Mouse (Mus musculus): ENCODE results near the gene Abcc5. TPM values are rescaled to one million over a fixed set of nuclear protein-coding genes. Genes with fewer than 3 reads are reported as not detected.
A peak's percentile ranks its signal among the peaks of the same experiment; 100 is the strongest.
"Not testable (repeated sequence)": the region's sequence is repeated elsewhere in the genome, so short reads cannot be mapped to it uniquely, and the experiment has no call there.

Gene Abcc5
- total RNA-seq, 2 experiments from 2014 or later, result 56.2 to 58.6 TPM

DNA sequence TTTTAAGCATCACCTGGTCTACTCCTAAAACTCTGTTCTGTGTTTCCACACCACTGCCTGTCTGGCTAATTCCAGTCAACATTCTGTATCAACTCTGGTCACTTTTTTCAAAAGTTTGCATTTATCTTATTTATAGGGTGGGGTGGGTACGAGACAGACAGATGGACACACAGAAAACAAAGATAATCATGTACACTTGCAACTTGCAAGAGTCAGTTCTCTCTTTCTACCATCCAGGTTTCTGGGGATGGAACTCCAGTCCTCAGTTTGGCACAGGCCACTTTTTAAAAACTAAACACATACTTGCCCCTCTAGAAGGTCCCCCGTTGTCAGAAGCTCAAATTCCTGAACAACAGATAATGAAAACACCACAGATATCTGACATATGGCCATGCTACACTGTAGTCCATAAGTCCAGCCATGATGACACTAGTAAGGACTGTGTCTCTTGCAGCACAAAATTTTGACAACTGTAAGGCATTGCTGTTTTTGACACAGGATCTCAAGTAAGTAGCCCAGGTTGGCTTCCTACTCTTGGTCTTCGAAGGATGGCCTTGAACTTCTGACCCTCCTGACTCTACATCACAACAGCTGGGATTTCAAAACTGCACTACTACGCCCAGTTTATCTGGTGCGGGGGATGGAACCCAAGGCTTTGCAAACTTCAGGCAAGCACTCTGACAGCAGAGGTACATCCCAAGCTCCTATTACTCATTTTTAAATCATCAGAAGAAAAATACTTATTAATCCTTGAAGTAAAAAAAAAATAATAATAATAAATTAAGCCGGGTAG lies 3.1 kb downstream of the Abcc5 start:
- no peak for DNase-seq

DNA sequence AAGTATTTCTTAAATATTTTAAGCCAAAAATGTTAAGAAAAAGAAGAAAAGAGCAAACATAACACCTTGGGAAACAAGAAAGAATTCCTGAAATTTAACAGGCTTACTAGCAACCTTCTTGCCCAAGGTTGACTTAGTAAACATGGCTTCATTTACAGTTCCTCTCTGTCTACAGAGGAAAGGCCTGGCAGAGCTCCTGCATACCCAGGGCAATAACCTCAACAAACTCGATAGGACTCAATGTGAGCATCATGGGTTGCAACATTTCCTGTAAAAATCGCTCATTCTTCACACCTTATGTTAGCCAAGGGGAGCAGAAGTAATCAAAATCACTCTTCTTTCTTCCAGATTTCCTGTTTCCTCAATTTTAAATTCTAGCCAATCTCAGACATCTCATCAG lies 8.1 kb downstream of the Abcc5 start:
- DNase-seq, result no peak

DNA sequence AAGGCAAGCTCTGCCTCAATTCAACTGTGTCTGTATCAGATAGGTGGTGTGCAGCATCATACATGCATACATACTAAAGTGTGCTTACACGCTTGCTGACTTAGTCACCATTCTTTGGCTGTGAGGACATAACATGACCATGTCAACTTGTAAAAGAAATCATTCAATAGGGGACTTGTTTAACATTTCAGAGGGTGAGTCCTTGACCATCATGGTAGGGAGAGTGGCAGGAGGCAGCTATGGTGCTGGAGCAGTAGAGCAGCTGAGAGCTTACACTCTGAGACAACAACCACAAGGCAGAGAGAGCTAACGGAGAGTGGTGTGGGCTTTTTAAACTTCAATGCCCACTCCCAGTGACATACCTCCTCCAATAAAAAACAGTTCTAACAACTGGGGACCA lies 9.9 kb downstream of the Abcc5 start:
- DNase-seq, result no peak

DNA sequence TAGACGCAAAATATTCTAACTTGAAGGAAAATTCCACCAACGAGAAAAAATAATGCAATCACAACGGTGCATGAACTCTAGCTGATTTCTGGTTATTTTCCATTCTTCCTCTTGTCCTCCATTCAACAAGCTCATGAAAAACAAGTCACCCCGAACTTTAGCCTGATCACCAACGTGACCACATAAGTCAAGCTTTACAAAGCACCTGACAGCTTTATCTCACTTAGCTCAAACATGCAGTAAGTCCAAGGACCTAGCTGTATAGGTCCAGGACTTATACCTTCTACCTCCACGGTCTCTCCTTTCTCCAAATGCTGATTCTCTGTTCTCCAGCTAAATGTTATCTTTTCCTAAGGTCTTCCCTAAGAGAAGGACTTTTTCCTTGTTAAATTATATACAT lies 10.4 kb downstream of the Abcc5 start:
- DNase-seq, result no peak

DNA sequence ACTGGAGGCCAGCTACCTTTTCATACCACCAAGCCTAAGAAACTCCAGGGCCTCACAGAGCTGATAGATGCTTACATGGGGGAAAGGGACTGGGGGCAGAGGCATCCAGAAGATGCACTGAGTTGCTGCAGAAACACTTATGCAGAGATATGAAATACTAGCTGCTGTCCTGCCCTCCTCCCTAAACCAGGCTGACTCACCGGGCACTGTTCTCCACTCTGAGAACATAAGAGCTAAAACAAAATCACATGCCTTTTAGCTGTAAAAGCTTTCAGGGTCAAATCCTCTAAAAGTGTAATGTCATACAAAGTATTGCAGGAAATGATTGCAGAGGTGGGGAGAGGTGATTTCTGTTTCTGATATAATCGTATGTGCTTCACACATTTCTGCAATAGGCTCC lies 11.0 kb downstream of the Abcc5 start:
- DNase-seq, result no peak

DNA sequence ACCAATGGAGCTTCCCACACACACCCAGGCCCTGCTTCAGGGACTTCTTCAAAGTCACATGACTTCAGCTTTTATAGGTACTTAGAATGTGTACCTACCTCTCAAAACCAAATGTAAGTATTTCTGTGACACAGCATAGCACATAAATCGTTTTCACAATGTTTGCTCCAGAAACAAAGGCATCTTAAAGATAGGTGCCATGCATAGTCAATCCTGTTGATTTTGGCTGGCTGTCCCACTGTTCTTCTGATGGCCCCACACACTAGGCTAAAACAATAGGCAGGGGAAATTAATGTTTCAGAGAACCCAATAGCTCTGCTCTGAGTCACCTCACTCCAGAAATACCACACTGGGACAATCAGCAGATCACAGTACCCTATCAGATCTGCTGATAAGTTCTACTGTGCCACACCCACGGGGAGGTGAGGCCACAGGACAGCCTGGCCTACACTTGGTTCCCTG lies 12.3 kb downstream of the Abcc5 start:
- DNase-seq, result no peak

DNA sequence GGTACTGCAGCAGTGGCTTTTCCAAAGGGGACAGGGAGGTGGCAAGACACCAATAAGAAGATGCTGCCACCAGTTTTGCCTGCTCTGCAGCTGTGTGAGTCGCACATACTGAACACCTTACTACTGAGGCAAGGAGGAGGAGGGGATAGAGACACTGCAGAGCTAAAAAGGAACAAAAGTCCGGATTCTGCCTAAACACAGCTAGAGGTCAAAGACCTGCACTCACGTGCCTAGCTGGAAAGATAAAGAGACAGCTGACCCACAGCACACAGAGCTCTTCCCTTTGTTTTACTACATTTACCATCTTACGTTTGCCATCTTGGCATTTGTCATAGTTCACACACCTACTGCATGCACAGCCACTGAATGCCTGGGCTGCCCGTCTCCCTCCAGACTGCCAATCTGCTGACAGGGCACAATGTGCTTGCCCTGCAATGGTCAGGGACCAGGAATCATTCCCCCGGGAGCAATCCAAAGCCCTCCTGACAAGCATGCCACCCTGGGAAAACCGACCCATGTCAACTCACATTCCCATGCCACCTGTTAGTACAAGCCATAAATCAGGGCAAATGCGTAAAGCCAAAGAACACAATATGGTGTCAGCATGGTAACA lies 14.1 kb downstream of the Abcc5 start:
- DNase-seq, result no peak

DNA sequence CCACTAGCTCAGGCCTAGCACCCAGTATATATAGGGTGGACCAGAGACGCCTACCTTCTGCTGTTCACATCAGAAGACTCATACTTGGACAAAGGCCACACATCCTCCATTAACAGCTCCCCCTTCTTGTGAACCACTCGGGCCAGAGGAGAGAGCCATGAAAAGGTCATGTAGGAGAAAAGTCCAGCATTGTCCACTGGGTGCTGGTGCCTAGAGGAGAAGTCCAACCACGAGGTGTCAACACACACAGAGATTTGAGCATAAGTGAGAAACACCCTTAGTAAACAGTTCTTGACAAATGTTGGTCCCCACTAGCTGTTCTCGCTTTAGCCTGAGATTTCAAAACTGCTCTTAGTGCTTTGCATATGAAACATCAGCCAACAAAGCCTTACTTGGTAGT lies 20.9 kb downstream of the Abcc5 start:
- DNase-seq, result no peak

DNA sequence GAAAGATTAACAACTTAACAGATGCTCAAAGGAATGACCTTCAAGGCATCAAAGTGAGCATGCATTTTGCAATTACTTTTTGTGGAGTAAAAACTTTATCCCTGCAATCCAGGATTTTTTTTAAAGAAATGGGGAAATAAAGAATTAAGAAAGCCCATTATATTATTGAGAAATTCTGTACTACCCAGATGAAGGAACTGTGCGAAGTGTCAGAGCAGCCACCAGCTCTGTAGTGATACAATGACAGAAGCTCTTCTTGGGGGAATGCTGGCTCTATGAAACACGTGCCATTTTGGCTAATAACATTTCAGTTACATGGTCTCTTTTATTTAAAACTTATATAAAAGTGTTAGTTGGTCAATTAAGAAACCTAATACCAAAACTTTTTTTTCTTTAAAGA lies 22.9 kb downstream of the Abcc5 start:
- no peak for DNase-seq

DNA sequence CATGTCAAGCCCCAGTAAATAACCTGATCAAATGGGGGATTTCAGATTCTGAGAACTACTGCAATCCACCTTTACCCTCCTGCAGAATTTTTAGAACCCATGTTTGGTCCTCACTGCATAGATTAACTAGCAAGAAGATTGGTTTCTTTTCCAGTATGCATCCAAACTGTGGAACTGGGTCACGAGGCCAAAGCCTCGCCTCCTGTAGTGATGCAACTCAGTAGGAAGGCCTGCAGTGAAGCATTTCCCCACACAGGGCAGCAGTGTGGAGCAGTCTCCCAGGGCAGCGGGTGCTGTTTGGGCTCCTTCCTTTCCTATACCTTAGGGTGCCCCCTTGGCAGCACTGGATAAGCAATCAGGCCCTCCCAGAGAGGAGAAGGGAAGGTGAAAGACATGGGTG lies 24.6 kb downstream of the Abcc5 start:
- DNase-seq, result no peak

DNA sequence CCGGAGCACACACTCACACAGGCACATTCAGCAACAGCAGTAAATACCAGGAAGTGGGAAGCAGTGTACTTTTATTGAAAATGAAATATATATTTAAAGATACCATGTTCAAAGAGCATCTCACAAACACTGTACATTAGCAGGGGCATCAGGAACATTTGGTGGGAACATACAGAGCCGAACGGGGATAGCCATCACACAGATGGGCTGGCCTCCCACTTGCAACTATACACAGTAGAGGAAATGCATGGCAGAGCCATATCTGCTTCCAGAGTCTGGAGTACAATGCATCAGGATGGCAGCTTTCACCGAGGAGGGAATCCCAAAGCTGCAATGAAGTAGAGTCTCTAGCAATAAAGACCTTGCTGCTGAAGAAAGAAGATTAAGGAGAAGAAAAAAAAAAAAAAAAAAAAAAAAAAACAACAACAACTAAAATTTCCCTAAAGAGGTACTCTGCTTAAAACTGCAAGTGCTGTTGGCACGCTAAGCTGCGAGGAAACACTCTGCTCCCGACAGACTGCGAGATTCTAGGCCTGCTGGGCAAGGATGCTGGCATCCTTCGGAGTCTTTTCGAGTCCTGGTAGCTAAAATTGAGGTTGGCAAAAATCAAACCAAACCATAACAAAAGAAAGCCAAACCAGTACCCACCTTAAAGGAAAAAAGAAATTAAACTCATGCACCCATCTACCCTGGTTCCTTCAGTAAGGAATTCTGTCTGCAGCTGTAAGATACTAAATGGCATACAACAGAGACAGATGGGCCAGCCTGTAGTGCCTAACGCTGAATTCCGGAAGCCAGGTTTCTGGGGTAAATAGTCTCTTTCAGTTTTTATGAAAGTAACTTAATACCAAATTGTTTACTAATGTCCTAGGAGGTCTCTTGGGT lies 25.2 kb downstream of the Abcc5 start:
- no peak for DNase-seq

DNA sequence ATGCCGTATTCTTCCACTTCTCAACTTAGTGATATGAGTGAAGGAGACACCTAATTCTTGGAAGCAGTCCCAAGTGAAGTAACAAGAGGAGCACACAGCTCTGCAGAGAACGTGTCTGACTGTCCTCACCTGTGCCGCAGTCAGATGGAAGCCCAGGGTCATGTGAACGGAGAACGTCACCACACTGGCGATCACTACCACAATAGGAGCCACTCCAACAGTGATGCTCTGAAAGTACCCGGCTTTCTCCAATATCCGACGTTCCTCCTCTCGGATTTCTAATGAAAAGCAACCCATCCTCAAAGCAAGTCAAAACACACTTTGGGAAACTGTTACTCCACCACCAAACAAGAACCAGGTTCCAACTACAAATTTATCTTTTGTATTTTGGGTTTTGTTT lies 29.3 kb downstream of the Abcc5 start:
- no peak for DNase-seq

DNA sequence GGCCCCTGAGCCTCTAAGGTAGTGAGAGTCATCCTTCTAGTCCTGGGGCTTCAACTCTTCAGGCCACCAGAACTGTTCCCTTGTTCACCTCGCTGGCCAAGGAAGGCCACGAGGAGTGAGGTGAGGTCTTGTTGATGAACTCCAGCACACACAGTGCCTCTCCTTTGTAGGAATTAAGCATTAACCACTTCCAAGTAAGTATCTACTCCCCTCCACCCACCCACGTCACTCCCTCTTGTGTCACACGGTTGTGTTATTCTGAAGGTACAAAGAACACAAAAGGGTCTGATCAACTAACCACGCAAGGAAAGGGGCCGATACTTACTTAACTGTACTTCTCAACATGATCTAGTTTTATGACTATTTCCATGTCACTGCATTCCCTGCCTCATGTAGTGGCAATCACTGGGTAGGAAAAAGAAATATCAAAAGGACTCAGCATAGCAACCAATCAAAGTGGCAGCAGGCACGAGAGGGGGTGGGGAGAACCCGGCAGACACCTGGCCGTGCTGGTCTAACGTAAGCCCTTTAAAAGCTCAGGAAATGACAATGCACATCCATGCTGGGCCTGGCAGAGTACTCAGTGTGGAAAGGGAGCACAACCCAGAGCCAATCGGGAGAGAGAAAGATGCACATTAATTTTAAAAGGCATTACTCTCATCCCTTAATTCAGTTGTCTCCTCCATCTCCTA lies 30.8 kb downstream of the Abcc5 start:
- DNase-seq, result no peak

DNA sequence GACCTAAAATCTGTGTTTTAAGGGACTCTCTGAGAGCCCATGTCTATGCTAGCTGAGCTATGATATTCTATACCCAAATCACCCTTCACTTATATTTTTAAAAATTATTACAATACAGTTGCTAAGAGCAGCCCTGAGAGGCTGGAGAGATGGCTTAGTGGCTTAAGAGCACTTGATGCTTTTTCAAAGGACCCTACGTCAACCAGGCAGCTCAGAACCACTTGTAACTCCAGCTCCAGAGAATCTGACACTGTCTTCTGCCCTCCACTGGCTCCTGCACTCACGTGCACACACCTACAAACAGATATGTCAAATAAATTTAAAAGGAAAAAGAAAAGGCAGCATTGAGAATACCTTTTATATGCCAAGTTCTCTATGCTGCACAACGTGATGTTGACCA lies 34.4 kb downstream of the Abcc5 start:
- DNase-seq, result no peak

DNA sequence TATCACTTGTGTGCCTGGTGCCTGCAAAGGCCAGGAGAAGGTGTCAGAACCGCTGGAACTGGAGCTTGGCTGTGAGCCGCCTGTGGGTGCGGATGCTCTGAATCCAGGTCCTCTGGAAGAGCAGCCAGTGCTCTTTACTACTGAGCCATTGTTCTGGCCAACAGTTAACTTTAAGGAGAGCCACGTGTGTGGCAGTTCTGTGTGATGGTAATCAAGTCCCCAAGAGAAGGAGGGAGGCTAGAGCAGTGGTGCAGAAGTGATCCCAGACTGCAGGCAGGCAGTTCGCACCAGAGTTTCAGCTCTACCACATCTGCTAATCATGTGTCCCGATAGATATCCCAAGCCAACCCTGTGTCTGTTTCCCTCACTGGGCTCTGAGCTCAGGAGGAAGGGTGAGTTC lies 36.0 kb downstream of the Abcc5 start:
- DNase-seq, result no peak

DNA sequence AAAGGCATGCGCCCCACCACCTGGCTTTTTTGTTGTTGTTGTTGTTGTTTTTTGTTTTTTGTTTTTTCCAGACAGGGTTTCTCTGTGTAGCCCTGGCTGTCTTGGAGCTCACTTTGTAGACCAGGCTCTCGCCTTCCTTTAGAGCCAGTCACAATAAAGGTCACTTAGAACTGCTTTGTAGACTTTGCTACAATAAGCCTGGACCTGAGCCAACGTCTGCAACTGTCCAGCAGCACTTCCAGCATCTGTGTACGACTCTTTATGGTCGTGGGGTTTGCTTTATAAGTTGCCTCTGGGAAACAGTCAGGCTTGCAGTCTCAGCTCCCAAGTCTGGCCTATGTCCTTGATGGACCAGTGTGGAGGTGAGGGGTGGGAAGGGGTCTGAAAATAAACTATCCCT lies 45.2 kb downstream of the Abcc5 start:
- DNase-seq, result peak; percentile 22

DNA sequence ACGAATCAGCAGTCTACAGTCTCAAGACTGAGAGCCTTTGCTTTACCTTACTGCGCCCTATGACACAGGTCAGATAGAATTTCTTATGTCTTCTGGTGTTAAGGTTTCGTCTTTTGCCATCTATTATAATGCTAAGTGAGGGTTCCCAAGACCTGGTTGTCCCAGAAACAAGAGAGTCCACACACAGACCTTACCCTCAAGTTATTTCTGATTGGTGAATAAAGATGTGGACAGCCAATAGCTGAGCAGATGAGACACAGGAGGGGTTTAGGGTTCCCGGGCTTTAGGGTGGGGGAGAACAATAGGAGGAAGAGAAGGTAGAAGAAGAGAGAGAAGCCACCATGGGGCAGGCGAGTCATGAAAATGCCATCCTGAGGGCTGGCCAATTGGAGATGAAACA lies 50.9 kb downstream of the Abcc5 start:
- DNase-seq, result no peak

DNA sequence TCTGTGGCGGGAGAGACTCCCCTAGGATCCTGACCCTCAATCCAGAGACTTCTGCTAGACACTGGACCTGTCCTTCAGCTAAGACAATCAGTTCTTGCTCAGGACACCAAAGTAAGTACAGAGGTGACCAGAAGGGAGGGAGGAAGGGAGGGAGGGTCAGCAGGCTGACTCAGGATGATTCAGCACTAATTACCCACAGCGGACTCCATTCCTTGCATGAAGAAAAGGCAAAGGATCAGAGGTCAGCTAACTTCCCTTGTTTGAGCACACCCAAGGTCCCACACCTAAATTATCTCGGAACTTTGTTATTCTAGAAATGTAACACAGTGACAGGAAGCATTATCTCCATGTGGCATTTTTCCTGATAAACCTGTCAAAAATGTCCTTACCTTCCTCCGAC lies 54.5 kb downstream of the Abcc5 start:
- DNase-seq, result no peak

DNA sequence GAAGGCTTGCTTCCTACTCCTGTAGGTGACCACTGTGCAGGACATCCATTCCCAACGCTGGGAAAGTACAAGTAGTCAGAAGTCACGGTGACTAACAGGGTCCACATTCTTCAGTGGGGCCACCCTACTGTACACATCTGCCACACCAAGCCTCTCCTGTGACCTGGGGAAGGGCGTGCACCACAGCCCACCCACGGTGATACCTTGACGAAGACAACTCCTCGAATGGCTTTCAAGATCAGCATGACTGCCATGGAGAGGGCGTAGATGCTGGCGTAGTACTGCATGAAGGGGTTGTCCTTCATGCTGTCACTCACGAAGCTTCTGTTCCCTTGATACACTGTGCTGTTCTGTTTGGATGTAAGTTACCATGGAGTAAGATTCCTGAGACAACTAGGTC lies 58.0 kb downstream of the Abcc5 start:
- no peak for DNase-seq

DNA sequence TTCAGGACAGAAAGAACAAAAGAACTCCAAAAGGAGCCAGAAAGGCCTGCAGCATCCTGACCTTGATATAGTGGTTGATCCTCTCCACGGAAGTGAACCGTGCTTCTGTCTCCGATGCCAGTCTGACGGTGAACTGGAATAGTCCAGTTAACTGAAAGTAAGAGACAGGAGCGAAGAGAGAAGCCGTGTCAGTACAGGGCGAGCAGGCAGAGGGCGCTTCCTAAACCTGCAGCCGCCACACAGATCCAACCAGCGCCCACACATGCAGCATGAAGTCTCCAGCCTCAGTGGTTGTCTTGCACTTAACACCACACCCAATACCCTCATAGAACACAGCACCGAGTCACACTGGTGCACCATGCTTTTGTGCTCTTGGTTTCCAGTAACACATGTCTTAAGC lies 64.1 kb downstream of the Abcc5 start:
- no peak for DNase-seq

DNA sequence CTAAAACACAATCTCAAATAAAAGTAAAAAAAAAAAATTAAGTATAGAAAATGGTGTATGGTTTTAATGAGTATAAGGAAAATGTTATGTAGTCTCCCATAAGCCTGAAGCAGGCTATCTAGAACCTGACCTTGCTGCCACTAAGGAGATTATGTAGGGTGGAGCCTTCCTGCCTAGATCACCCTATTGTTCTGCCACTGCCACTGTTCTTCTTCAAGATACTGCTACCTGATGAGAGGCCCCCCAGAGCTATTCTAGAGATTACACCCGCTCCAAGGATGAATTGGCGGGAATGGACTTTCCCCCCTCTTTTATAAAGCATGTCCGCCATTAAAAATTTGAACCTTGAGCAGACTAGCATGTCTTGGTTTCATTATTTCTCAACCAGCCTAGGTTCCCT lies 64.7 kb downstream of the Abcc5 start:
- DNase-seq, result not testable (repeated sequence)

DNA sequence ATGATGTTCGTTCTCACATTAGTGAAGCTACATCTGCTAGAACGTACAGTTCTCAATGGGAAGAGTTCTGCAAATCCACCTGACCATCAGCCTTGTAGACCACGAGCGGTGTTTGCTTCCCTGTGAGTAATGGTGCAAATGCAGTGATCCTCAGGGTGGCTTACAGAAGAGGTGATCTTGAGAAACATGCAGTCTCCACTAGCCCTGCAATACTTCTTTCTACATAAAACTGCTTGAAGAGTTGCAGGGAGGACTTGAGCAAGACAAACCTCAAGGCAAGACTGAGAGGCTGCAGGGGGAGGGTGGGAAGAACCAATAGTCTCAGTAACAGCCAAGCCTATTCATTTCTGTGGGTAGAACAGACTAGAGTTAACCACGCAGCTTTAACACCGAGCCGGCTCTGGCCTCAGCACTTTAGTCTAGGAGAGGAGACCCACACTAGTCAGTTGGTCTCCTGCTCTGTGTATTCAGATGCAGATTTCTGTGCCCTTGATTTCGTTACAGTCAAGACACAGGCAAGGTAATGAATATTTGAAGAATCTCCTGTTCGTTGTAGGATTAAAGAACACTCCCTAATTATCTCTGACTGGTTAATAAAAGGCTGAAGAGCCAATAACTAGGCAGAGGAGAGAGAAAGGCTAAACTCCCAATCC lies 66.4 kb downstream of the Abcc5 start:
- no peak for DNase-seq

All from heart, postnatal 4 days (tissue).